Mouse (Mus musculus) naive thymus-derived CD4-positive, alpha-beta T cell, adult 5 months (primary cell): Measurements from ENCODE around the gene Dnah5. TPM values are rescaled to one million over a fixed set of nuclear protein-coding genes. Genes with fewer than 3 reads are reported as not detected.

ENCODE experiments used
- polyA plus RNA-seq: library from polyadenylated mRNA; unstranded; fragments of 100-300 nt; shearing (Covaris generic); gene quantifications from one replicate; pipeline ENCODE4 v1.2.1, GENCODE M21; 2017

Gene Dnah5
- not detected for polyA plus RNA-seq

DNA sequence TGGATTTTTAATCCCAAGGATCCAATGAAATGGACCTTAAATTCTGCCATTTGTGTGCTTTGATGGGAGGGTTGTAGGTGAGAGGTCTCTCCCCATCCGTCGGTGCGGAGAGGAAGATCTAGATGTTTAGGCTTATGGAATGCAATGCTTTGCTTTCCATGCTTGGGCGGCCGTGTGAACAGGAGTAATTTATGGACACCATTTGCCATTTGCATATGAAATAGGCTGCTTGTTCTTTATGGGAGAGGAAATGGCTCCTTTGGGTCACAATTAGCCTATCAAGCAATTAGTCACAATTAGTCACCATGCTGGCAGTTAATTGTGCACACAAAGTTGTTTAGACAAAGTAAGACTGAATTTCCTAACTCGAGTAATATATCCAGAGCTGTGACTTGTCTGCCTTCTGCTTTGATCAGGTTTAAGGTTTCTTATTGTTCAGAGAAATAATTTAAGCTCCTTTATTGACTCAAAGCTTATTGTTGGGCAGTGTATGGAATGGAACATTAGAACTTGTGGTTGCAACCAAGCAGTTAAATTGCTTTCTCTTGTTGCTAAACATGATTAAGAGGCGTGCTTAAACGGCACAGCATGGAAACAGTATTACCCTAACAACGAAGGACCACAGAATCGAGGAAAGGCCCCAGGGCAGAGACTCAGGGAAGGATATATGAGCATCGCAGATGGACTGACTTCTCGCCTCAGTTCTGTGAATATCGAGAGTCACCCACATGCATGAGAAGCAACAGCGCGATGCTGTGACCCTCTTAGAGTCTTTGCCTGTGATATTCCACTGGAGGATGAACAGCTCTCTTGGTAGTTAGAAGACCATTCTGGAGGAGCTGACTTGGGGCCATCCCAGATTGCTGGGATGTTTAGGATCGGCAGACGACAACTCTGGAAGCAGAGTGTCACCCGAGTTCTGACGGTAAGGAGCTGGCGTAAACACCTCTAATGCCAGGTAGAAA, at the start of gene Dnah5:
Gene Dnah5, plus strand, starts transcription at position 642 of the 965 bp plus-strand sequence.

Other genes with a start within 250 kb of the Dnah5 start
- gene Trio, start 177.9 kb upstream of the Dnah5 start, polyA plus RNA-seq: 9.1 TPM